Mouse (Mus musculus): Measurements from ENCODE around the gene Mtmr3.

DNA sequence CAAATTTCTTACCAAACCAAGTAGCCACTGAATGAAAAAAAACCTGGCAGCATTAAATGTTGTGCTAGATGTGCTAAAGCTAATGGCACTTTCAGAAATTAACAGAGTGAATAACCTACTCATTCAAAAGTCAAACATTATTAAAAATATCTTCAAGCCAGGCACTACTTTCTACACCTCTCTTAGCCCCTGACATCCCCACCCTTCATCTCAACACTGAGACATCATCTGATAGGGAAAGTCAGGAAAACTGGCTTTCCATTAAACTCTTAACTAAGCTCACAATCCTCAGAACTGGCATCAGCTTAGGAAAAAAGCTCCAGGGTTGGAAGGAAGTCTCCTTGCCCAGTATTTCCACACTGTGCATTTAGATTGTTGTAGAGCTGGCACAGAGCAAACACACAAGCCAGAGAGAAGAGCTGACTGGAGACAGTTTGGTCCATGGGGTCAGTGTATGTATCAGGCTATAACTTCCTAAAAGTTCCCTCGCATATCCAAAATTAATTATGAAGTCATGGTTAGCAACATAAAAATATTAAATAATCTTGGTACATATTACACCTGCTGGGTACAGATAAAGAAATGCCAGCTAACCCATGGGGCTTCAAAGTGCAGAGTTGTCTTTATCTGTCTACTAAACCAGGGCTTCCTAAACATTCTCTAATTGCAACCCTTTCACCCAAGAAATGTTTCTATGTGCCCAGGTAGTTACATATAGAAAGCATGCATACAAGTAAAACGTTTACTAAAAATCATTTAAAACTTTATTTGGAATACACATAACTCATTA is 41.2 kb downstream of the Mtmr3 start:
- TF ChIP-seq POLR2AphosphoS5 (IDR thresholded peaks at IDR 0.05; ENCODE audit: insufficient replicate concordance, low read depth, low read length) (no peak), CTCF (IDR thresholded peaks at IDR 0.05; ENCODE audit: low read depth, low read length) (no peak), GATA1 (IDR thresholded peaks at IDR 0.05; ENCODE audit: borderline replicate concordance, low read length) (no peak)

Data from G1E (cell line).